Mouse (Mus musculus) MN1 (cell line): ENCODE measurements around the gene Gm10577.

Source experiments
- DNase-seq: peaks from one replicate; pipeline ENCODE4 v3.0.0-alpha.2; 2016; ENCODE audit warnings: low spot score

Gene Gm10577

GRCm38 (mm10) chr4:101020596-101020995, at the start of gene Gm10577:
TSS of gene Gm10577 (minus strand) at chr4:101020696.
- no peak for DNase-seq

- DNase-seq, result no peak
Observed at GRCm38 (mm10) chr4:101069154-101069971, 48.9 kb upstream of the Gm10577 start.

GRCm38 (mm10) chr4:101068786-101069153, 48.3 kb upstream of the Gm10577 start, which contains the start of gene Raver2:
TSS of gene Raver2 (plus strand) at chr4:101068983.
- no peak for DNase-seq

- DNase-seq, result no peak
Observed at GRCm38 (mm10) chr4:101066401-101066800, 45.9 kb upstream of the Gm10577 start.

GRCm38 (mm10) chr4:101062146-101062545, 41.6 kb upstream of the Gm10577 start:
- DNase-seq, result no peak

GRCm38 (mm10) chr4:101046576-101046975, 26.1 kb upstream of the Gm10577 start:
- no peak for DNase-seq

- DNase-seq, result no peak
Observed at GRCm38 (mm10) chr4:101044149-101044548, 23.7 kb upstream of the Gm10577 start.

GRCm38 (mm10) chr4:101043691-101044090, 23.2 kb upstream of the Gm10577 start:
- no peak for DNase-seq

GRCm38 (mm10) chr4:101037156-101037555, 16.7 kb upstream of the Gm10577 start:
- no peak for DNase-seq

GRCm38 (mm10) chr4:101035131-101035530, 14.6 kb upstream of the Gm10577 start:
- no peak for DNase-seq

- no peak for DNase-seq
Observed at GRCm38 (mm10) chr4:101033047-101033446, 12.6 kb upstream of the Gm10577 start.

GRCm38 (mm10) chr4:101027852-101028411, 7.4 kb upstream of the Gm10577 start:
- DNase-seq, result no peak

GRCm38 (mm10) chr4:101026995-101027394, 6.5 kb upstream of the Gm10577 start:
- no peak for DNase-seq

- no peak for DNase-seq
Observed at GRCm38 (mm10) chr4:101026566-101026965, 6.1 kb upstream of the Gm10577 start.

GRCm38 (mm10) chr4:101017806-101018205, 2.7 kb downstream of the Gm10577 start:
- no peak for DNase-seq

- DNase-seq, result no peak
Observed at GRCm38 (mm10) chr4:101009092-101009491, 11.4 kb downstream of the Gm10577 start.

- no peak for DNase-seq
Observed at GRCm38 (mm10) chr4:101008362-101008769, 12.1 kb downstream of the Gm10577 start.

- DNase-seq, result no peak
Observed at GRCm38 (mm10) chr4:101002961-101003360, 17.5 kb downstream of the Gm10577 start.

- DNase-seq, result no peak
Observed at GRCm38 (mm10) chr4:101001073-101001472, 19.4 kb downstream of the Gm10577 start.

- DNase-seq, result no peak
Observed at GRCm38 (mm10) chr4:101000622-101001021, 19.9 kb downstream of the Gm10577 start.

GRCm38 (mm10) chr4:100998906-100999305, 21.6 kb downstream of the Gm10577 start:
- DNase-seq, result no peak

- DNase-seq, result no peak
Observed at GRCm38 (mm10) chr4:100998145-100998544, 22.4 kb downstream of the Gm10577 start.

GRCm38 (mm10) chr4:100996060-100996651, 24.3 kb downstream of the Gm10577 start:
- DNase-seq, result no peak
